Mouse (Mus musculus) lung, adult 18-20 months (tissue): ENCODE measurements at regions not wholly inside any gene's neighbourhood (a gene's known extent, or its start where the extent isn't known, plus 50 kb on each side); places are given as distances from the start of the nearest gene placed in this dataset.

ENCODE experiments used
- DNase-seq, 2 experiments: peaks; one replicate each; pipeline ENCODE4 v3.0.0; 2022; ENCODE audit warnings: mixed read lengths in 2 of 2

DNA sequence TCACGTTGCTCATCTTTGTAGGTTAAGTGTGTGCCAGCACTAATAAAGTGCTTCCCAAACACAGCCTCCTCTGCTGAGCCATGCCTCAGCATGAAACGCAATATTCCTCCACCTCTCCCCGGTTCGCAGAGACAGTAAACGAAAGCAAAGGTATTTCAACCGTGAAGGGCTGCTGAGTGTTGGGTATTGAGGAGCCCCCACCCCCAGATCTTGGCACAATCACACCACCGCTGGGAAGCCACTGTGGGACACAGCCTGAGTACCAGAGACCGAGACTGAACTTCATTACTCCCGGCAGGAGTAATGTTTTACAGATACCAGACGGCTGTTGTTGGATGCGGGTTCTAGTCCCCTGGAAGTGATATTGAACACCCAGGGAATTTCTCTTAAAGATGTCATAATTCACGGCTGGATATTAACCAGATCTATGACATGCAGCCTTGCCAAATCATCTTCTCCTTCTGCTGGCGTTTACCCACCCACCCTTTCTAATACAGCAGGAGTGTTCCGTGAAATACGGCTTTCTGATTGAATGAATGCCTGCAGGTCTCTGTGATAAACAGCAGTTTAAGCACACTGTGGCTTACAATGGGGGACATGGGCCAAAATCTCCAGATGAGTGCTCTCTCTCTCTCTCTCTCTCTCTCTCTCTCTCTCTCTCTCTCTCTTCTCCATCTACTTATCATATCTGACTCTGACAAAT is 328.9 kb downstream of the Pax1 start:
- no peak for DNase-seq

DNA sequence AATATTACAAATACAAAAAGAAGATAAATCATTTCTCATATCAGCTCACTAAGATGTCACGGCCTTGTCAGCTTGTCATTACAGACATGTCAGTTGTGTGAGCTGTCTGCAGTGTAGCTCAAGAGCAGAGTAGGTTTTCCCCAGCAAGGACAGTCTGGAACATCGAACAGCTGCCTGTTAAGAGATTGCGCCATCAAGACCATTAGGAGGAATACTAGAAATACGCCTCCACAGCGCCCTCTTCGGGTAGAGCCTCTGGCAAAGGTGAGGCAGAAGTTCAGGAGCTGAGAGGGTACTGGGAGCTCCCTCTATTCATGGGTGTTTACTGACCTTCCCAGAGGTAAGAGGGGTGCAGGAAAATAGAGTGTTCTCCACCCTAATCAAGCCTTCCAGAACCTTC is 327.0 kb downstream of the Pax1 start:
- peak; percentile 15 to 34 for DNase-seq

DNA sequence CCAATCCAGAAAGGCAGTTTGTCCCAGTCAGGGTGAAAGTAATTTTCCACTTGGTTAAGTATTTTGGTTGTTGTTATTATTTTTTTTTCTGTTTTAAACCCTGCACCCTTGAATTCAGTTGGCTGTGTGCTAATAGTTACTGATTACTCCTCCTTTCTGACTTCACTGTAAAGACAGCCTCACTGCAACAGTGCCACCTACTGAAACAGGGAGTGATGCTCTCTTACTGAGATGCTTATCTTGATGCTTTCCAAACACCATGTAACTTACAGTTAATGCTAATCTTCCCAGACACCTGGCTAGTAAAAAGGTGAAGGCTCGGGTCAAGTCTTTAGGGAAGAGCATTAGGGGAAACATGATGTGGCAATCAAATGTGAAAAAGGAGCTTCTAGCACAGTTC is 294.9 kb downstream of the Pax1 start:
- no peak for DNase-seq

DNA sequence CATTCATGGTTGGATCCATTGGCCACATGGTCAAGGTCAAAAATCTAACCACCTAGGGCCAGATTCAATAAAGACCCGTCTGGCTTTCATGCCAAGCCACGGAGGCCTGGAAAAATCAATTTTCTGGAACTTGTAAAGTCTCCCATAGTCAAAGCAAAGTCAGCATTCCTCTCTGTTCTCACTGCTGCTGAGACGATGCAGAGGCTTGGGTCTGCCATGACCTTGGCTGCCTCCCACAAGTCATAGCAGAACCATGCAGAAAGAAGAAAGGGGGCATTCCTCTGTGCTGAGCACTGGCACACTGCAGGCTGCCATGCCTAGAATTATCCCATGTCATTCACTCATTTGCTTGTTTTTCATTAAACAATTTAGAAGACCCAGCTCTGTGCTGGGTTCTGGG is 288.5 kb downstream of the Pax1 start:
- DNase-seq: no peak

DNA sequence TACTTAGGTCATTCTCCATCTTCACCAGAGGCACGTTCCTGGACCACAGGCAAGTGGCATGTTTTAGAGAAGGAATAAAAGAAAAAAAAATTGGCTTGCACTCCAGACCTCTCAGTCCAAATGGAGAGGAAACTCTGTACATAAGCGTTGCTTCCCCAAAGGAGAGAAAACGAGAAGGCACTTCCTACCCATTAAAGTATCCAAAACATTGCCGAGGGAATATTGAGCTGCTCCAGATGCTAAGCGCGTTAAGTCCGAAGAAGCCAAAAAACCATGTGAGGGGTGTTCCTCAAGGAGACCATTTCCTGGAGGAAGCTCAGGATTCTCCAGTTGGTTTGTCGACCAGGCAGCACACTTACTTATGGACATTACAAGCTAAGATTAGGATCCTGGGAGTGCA is 286.2 kb downstream of the Pax1 start:
- no peak for DNase-seq

DNA sequence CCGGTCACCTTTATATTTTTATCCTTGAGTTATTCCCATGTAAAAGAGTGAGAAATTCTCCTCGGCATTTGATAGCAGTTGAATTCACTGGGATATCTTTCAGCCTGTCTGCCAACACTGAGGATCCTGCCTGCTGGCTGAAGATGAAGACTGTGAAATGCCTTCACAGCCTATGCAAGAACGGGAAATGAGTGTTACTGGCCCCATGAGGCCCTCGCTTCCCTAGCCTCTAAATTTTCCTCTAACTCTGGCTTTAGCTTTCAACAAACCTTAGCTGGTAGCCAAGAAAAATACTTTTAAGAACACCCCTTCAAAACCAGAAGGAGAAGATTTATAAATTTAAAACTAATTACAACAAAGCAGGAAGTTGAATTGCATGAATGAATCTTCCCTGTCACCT is 285.8 kb downstream of the Pax1 start:
- no peak for DNase-seq

DNA sequence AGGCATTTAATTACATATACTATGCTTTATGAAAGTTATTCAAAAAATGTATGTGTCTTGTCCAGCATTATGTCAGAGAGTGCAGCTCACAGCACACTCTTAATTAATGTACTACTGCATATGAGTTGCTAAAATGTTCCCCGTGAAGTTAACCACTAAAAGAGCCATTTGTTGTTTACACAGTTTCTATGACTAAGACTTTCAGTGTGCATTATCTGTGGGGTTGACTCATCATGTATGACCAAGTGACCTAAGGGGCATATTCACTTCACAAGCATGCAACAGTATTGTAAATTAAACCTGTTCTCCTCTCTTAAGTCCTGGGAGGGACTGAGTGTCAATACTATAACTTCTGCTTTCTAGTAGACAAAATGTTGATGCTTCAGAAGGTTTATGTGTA is 276.2 kb downstream of the Pax1 start:
- no peak for DNase-seq

DNA sequence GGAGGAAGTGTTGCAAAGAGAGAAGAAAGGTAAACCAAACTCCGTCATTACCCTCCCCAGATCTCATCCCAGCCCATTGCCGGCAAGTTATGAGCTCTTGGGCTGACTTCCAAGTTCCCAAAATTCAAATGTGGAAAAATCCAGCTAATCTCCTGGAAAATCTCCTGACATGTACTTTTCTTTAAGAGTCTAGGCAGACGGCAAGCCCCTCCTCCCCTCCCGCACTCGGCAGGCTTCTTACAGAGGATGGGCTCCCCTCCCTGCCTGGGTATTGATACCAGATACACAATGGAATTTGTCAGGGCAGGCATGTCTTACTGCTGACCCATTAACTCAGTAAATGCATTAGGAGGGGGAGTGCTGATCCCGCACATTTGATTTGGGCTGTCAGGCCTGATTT is 271.0 kb downstream of the Pax1 start:
- no peak for DNase-seq

DNA sequence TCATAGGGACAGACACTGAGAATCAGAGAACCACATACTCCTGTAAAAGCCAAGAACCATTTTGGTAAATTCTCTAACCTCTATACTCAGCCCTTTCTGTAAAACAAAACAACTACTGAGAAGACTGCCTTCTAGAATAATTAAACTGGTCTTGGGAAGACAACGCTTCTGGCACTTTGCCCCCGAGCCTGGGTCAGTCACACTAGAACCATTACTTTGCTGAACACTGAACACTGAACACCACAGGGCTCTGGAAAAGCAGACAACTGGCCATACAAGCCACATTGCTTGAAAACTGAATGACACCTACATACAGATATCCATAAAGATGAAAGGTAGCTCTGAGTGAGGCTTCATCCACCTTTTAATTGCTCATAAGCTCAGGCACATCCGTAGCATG is 268.0 kb downstream of the Pax1 start:
- no peak for DNase-seq

DNA sequence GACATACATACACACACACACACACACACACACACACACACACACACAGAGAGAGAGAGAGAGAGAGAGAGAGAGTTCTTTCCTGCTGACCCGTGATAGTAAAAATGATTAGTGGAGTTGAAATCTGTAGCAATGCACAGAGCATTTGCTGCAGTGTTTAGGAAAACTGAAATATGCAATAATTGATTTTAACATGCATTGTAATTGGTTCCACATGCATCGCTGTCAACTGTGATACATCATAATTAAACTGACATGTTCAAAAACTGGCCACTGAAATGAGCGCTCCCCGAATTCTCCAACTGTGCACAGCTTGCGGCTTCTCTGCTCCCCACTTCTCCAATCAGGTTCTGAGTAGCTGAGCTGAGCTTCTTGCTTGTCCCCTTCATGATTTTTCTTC is 265.4 kb downstream of the Pax1 start:
- DNase-seq: no peak

DNA sequence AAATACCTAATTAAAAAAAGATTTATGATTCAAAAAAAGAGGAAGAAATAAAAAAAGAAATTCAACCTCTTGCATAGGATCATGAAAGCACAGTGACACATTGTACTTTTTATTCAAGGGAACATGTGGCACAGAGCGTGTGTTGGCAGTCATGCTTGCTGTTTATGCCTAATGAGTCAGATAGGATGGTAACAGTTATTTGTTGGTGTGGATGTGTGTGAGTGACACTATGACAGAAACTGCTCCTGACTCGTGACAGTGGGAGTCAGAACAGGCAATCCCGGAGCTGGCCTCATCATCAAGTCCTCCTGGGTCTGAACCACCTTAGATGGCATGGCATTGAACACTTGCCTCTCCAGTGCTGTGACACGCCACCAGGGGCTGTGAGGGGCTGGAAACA is 261.4 kb downstream of the Pax1 start:
- no peak for DNase-seq

DNA sequence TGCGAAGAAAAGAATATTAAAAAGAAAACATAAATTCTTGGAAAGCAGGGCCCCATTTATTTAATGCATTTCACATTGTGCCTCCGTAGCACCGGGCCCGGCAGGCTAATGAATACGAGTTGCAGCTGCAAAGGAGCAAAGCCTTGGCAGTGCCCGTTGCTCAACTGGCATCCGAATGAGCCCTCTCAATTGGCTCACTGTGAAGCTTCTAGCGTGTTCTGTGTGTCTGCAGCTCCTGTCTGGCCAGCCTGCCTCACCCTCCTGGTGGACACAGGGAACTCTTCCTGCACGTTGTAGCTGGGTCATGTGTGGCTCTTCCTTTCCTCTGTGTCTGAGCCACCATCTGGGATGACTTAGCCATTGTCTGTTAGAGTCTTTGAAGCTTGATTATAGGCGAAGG is 256.1 kb downstream of the Pax1 start:
- DNase-seq: no peak

DNA sequence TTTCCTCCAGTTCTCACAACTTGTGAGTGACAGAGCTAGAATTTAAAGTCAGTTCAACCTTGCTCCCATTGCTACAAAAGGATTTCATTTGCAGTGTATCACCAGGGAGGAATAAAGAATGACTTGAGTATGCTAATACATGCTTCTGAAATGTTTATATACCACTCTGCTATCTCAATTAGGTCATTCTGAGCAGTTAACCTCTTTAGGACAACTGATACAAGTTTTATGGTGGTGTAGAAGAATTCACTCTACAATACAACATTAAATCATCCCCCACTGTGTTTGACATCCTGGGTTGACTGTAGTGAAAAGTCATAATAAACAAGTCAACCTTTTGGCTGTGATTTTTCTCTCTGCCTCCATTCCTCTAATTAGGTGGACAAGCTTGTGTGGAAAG is 248.6 kb downstream of the Pax1 start:
- DNase-seq: no peak

DNA sequence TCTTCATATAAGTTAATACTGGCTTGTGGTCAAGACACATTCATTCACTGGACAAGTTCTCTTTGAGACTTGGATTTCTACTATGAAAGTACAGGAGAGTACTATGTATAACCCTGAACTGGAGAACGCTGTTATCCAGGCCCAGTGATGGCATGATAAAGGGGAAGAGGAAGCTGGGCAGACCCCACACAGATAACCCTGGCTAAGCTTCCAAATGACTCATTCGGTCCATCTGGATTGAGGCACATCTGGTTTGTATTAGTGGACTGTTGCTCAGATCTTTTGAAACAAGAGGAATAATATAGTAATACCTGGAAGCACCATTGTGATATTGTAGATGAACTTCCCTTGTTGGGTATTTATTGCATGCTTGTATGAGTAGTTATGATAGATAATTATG is 239.9 kb downstream of the Pax1 start:
- DNase-seq: no peak

DNA sequence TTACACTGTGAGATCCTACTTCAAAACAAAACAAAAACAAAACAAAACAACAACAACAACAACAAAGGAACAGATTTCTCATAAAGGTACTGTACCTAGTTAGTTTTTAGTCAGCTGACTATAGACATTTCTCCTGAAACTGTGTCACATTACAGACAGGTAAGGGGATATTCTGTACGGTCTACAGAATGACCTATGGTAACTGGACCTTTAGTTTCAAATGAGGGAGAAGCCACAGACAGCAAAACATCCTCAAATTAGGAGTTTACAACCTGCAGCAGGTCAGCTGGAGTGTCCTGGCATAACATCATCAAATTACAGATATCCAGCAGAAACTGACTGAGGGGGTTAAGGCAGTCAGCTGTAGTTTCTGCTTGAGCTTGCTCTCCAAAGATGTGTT is 210.7 kb downstream of the Pax1 start:
- DNase-seq: no peak

DNA sequence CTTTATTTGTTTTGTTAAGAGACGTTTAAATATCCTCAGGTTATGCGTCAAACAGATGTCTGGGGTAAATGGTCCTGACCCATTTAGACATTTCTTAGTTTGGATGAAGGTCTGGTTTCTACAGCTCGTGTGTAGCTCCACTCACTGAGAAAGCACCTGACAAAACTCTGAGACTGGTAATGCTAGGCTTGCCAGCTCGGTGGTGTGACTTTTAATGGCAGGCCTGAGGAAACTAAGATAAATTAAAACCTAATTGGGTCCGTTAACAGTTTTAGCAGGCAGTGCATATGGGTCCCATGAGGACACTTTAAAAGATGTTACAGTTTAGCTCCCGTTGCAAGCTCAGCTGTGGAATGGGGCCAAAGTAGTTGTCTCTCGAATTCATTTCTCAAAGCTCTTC is 199.5 kb downstream of the Pax1 start:
- no peak for DNase-seq

DNA sequence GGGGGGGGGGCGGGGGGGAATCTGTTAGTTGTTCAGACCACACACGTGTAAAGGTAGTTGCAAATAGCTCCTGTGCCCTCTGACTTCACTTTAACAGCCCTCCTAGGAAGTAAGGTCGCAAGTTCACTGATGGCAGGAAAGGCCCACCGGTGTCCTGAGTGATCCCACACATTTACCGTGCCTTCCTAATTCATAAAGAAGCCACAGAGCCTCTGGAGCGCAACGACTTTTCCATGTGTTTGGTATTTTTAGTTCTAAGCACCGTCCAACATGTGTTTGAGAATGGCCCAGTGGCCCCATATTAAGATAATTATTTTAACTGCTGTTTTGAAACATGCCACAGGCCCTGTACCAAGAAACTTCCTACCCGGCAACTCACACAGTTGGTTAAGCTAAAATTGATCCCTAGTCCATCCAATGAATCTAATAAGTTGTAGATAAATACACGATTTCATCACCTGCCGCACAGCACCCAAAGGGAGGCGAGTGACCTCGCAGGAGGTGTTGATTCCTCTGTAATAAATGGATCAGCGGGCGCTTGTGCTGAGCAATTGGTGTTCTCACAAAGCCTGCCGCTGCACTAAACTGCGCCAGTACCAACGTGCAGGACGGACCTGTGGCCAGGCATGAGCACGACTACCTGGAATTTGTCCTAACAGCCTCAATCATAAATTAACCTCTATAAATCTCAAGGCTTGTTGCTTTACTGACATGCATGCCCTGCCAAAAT is 198.9 kb downstream of the Pax1 start:
- DNase-seq: no peak

DNA sequence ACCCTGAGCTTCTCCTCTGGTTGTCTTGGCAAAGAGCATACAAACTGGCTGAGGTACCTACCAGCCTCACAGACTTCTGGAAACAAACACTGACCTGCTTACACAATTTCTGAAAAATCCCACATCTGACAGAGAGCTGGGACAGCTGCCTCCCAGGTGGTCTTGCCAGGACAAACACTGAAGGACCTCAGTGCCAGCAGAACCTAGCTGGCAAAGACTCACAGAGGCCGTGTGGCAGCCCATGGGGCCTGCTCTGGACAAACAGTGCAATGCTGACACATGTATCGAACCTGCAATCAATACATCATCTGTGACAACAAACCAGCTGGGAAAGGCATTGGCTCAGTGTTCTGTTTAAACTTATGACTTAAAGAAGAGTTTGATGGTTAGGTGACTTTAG is 167.4 kb downstream of the Pax1 start:
- no peak for DNase-seq

DNA sequence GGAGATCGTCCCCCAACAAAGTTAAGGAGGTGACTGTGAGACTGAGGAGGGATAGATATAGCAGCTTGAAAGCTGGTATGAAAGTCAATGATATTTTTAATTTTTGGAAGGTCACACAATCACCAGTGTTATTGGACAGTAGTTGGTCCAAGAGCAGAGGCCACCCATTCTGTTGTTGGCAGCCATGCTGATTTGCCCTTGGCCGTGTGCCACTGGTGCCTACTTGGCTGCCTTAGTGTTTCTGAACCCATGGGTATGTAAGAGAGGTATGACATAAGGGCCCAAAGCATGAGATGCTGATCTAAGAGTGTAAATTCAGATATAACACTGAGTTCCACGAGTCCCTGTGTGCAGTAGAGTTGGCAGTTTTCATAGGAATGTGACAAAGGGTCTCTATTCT is 153.7 kb downstream of the Pax1 start:
- DNase-seq: no peak

DNA sequence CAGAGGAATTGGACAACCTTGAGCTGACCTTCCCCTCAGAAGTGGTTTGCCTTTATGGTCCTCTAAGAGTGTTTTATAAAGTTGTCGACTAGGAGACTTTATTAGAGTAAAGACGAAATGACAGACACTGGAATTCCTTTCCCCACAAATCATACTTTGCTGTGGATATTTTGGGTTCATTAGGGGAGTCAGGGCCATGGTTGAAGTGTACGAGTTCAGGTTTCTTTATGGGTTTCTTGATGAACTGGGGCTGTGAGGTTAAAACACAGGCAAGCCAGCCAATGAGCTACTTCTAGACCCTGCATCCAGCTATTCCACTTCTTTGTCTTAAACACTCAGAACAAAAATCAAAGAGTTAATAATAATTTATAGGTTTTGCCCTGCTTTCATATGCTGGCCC is 153.0 kb downstream of the Pax1 start:
- DNase-seq: no peak

DNA sequence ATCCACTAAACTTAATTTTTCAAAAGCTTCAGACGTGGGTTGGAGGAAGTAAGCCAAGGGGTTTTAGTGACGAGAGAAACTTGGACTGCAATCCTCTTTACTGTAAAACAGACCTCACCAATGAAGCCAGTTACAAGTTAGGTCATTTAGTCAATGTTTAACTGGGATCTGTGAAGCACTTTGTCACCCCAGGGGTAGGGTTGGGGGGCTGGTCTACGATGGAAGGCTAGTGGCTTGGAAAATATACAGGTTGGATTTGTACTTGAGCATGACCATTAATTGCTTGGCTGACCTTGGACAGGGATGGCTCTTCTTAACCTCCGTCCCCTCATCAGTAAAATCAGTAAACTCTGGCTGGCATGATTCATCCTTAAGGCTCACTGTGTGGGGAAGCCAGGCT is 142.2 kb downstream of the Pax1 start:
- no peak for DNase-seq

DNA sequence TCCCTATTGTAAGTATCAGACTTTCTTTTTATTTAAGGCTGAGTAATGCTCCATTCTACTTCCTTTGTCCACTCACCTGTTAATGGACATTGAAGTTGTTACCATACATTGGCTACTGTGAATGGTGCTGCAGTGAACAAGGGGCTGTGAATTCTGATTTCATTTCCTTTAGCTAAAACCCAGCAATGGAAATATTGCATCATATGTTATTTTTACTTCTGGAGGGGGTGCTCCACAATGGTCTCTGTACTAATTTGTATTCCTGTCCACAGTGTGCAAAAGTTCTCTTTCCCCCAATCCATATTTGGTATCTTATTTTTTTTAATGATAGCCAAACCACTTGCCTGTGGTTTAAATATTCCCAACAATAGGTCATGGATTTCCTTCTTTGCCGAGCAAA is 137.0 kb downstream of the Pax1 start:
- no peak for DNase-seq

DNA sequence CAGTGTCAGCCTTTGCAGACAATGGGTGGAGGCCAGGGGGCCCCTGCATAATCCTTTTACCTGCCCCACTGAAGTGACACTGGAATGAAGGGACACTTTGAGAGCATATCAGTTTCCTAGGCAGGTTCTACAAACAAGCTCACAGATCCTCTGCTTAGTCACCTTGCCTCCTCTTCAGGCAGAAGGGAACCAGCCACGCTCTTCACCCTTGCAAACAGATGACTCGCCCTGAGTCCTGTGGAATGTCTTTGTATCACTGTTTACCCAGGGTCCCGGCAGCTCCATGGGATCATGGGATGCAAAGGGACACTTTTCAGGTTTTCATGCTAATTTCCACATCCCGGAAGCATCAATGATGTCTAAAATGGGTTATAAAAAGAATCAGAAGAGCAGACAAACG is 94.2 kb downstream of the Pax1 start:
- DNase-seq: no peak

DNA sequence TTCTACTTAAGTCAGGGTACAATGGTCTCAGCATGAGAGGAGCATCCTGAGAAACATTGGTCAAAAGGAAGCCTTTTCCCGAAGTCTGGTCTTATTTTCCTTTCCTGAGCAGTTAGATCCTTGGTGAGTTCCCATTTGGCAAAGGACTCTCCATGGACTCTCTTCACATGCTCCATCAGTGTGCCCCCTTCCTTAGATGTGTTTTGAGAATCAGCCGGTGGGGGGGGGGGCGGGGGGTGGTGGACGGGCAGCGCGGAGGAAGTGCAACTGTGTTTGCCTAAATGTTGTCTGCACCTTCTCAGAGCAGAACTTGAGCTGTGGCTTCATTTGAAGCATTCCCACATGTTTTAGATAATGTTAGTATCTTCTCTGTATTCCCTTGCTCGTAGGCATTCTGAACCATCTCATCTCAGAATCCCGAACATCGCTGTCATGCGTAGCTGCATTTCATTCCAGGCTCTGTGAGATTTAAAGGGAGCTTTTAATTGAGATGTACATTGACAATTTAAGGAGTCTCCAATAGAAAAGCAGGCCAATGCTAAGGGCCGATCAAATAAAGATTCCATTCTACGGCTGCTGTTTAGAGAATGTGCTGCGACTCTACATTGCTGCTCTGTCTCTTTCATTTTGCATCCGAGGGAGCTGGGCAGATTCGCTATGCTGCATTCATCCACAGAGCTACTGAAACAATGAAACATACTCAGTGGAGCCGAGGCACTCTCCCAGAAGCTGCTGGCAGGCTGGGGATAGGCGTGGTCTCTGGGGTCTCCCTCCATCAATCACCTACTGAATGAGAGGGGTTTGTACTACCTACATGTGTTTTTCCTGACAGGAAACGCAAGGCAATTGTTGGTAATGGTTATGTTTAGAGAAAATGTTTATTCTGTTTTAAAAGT is 92.9 kb downstream of the Pax1 start:
- DNase-seq: peak; percentile 44 to 53
